Mouse (Mus musculus): ENCODE results near the gene Abhd16a.
"Not testable (repeated sequence)": the region's sequence is repeated elsewhere in the genome, so short reads cannot be mapped to it uniquely, and the experiment has no call there.

Abhd16a gene

GRCm38 (mm10) chr17:35123287-35123686 is 34.2 kb downstream of the Abhd16a start:
- DNase-seq: not testable (repeated sequence)

- DNase-seq: not testable (repeated sequence)
These were observed 35.3 kb downstream of the Abhd16a start for GRCm38 (mm10) chr17:35124261-35124896.

- DNase-seq: no peak
These were observed 36.0 kb downstream of the Abhd16a start for GRCm38 (mm10) chr17:35125081-35125480.

- no peak for DNase-seq
These were observed 36.5 kb downstream of the Abhd16a start for GRCm38 (mm10) chr17:35125578-35125977.

GRCm38 (mm10) chr17:35126206-35126611 is 37.1 kb downstream of the Abhd16a start, which contains the start of gene D17H6S53E:
TSS of gene D17H6S53E (plus strand) at chr17:35126373.
- peak; percentile 72 to 73 for DNase-seq

GRCm38 (mm10) chr17:35127017-35127416 is 38.0 kb downstream of the Abhd16a start:
- no peak for DNase-seq

- no peak for DNase-seq
These were observed 39.9 kb downstream of the Abhd16a start for GRCm38 (mm10) chr17:35128996-35129395.

- DNase-seq: no peak
These were observed 42.0 kb downstream of the Abhd16a start for GRCm38 (mm10) chr17:35131038-35131437.

GRCm38 (mm10) chr17:35131500-35132173 is 42.6 kb downstream of the Abhd16a start, which contains the start of gene Apom:
TSS of gene Apom (minus strand) at chr17:35132050.
- no peak for DNase-seq

- DNase-seq: no peak
These were observed 43.1 kb downstream of the Abhd16a start for GRCm38 (mm10) chr17:35132174-35132560.

- DNase-seq: no peak
These were observed 44.5 kb downstream of the Abhd16a start for GRCm38 (mm10) chr17:35133517-35133916.

GRCm38 (mm10) chr17:35134801-35135590 is 45.9 kb downstream of the Abhd16a start, which contains the start of gene Bag6:
TSS of gene Bag6 (plus strand) at chr17:35135178.
- peak; percentile 96 to 98 for DNase-seq

GRCm38 (mm10) chr17:35135591-35136320 is 46.7 kb downstream of the Abhd16a start:
- no peak for DNase-seq

GRCm38 (mm10) chr17:35139269-35139668 is 50.2 kb downstream of the Abhd16a start:
- DNase-seq: no peak

- DNase-seq: no peak
These were observed 51.5 kb downstream of the Abhd16a start for GRCm38 (mm10) chr17:35140490-35140996.

GRCm38 (mm10) chr17:35141971-35142370 is 52.9 kb downstream of the Abhd16a start:
- DNase-seq: no peak

GRCm38 (mm10) chr17:35146139-35146538 is 57.1 kb downstream of the Abhd16a start:
- DNase-seq: no peak

- DNase-seq: no peak
These were observed 58.3 kb downstream of the Abhd16a start for GRCm38 (mm10) chr17:35147348-35147747.

GRCm38 (mm10) chr17:35147922-35148639 is 59.0 kb downstream of the Abhd16a start:
- DNase-seq: no peak

- DNase-seq: no peak
These were observed 63.1 kb downstream of the Abhd16a start for GRCm38 (mm10) chr17:35152121-35152520.

Measured in B cell, adult 2 months (primary cell).